Mouse (Mus musculus) ES-E14 (cell line): ENCODE measurements around the gene Phlda1. TPM values are rescaled to one million over a fixed set of nuclear protein-coding genes. Genes with fewer than 3 reads are reported as not detected.
A peak's percentile ranks its signal among the peaks of the same experiment; 100 is the strongest.

Experiments used
- DNase-seq: peaks from one replicate; pipeline ENCODE4 v3.0.0-alpha.2; 2013; ENCODE audit warnings: low read depth, low spot score
- H3K27ac ChIP-seq: 2 replicates; pipeline ENCODE4 v1.5.1; 2012; ENCODE audit warnings: low read depth, mild to moderate bottlenecking, low read length, moderate library complexity, mixed read lengths; ENCODE audit not compliant: poor library complexity, insufficient read depth, severe bottlenecking
- H3K36me3 ChIP-seq: 2 replicates; pipeline ENCODE4 v1.6.1; 2012; ENCODE audit warnings: mild to moderate bottlenecking, low read length, moderate library complexity, mixed read lengths; ENCODE audit not compliant: control insufficient read depth, poor library complexity, insufficient read depth, severe bottlenecking
- H3K4me1 ChIP-seq, 2 experiments: fragments of 150-350 bp in 1 of 2; sonication (generic) in 1 of 2; 2 replicates each; pipeline ENCODE4 v1.6.1; 2012; ENCODE audit warnings: low read length in 2 of 2, mild to moderate bottlenecking in 1 of 2, mixed read lengths in 1 of 2; ENCODE audit not compliant: control insufficient read depth in 2 of 2, insufficient read depth in 2 of 2, poor library complexity in 1 of 2
- H3K4me3 ChIP-seq, 2 experiments: fragments of 150-350 bp in 1 of 2; sonication (generic) in 1 of 2; 2 replicates each; pipeline ENCODE4 v1.5.1; 2012; ENCODE audit warnings: low read length in 2 of 2, low read depth in 1 of 2, mild to moderate bottlenecking in 1 of 2, mixed read lengths in 1 of 2; ENCODE audit not compliant: insufficient read depth in 1 of 2, poor library complexity in 1 of 2, severe bottlenecking in 1 of 2
- H3K9ac ChIP-seq: 2 replicates; pipeline ENCODE4 v1.6.1; 2012; ENCODE audit warnings: low read depth, mild to moderate bottlenecking, low read length, mixed read lengths; ENCODE audit not compliant: poor library complexity, insufficient read depth, severe bottlenecking
- H3K9me3 ChIP-seq: fragments of 150-350 bp; sonication (generic); 2 replicates; pipeline ENCODE4 v1.6.1; 2012; ENCODE audit warnings: low read depth, mild to moderate bottlenecking, low read length; ENCODE audit not compliant: control insufficient read depth, insufficient read depth
- CHD2 ChIP-seq: IDR thresholded peaks from 2 replicates; pipeline ENCODE4 v1.6.1; 2014; ENCODE audit warnings: mild to moderate bottlenecking, low read depth, low read length, inconsistent platforms
- HCFC1 ChIP-seq: IDR thresholded peaks from 2 replicates; pipeline ENCODE4 v1.6.1; 2012; ENCODE audit warnings: low read length, inconsistent platforms, borderline replicate concordance; ENCODE audit not compliant: insufficient read depth
- MAFK ChIP-seq: IDR thresholded peaks from 2 replicates; pipeline ENCODE4 v1.6.1; 2014; ENCODE audit warnings: mild to moderate bottlenecking, low read depth, low read length, inconsistent platforms; ENCODE audit not compliant: insufficient read depth
- ZC3H11A ChIP-seq: IDR thresholded peaks from 2 replicates; pipeline ENCODE4 v1.6.1; 2012; ENCODE audit warnings: low read depth, mild to moderate bottlenecking, inconsistent platforms, low read length, borderline replicate concordance
- ZNF384 ChIP-seq: IDR thresholded peaks from 2 replicates; pipeline ENCODE4 v1.6.1; 2012; ENCODE audit warnings: low read depth, low read length, inconsistent platforms
- in situ Hi-C, 2 experiments: fragments of 600-800 bp; cut with MboI; formaldehyde crosslinking; loops; one replicate each; pipeline ENCODE4 v1.15.1; 2025; ENCODE audit warnings: low sequenced_read_pairs in 2 of 2, inconsistent platforms in 1 of 2; ENCODE audit not compliant: unreplicated experiment in 2 of 2
- total RNA-seq: library from RNA; depleted of rRNA; stranded (reverse); fragments of 300-350 nt; gene quantifications from 2 replicates; pipeline ENCODE4 v1.2.3, GENCODE M21; 2012

Gene Phlda1
- total RNA-seq, 1 experiment, result 9.8 TPM

DNA sequence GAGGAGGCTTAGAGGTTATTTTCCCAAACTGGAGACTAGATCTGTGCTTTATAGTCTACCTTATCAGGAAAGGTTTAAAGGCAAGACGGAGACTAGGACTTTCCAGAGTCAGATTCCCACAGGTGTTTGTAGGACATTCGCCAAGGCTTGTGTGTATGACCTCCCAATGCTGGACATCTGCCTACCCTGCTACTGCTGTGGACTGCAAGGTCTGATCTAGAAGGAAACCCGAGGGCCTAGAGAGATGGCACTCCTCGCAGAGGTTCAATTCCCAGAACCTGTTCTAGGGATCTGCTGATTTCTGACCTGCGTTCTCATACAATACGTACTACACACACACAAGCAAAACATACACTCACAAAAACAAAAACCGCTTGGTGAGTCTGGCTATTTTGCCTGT, 680 bp upstream of the Phlda1 start:
- in situ Hi-C loops, result loop anchor here in 1 of 2 experiments (10.0 kb wide), 1 partner anchor 149 kb away; no protein-coding TSS in a partner anchor
- H3K9ac ChIP-seq, result peak overlapping the region; percentile 54; the same call in 1 of the 2 replicates
- no peak for DNase-seq
- no peaks in the 10 kb centered on the region for H3K36me3 ChIP-seq
- peak overlapping the region in 1 of 2 experiments; percentile 71; a peak in 2 of 4 replicates for H3K4me3 ChIP-seq
- H3K4me1 ChIP-seq, result peaks cover 5 to 6% of the 10 kb centered on the region in 2 experiments
- no peak for TF ChIP-seq CHD2
- TF ChIP-seq MAFK, result no peak
- no peak for TF ChIP-seq ZC3H11A
- no peak for TF ChIP-seq ZNF384
- no peak for TF ChIP-seq HCFC1
- H3K27ac ChIP-seq, result no peak overlapping the region
- H3K9me3 ChIP-seq, result no peaks in the 10 kb centered on the region

- H3K4me1 ChIP-seq, result peaks cover 5 to 6% of the 10 kb centered on the region in 2 experiments
Observed at GRCm38 (mm10) chr10:111506926-111507459, 907 bp downstream of the Phlda1 start.

GRCm38 (mm10) chr10:111507460-111508211, 1.6 kb downstream of the Phlda1 start:
- Histone ChIP-seq H3K27ac (no peak overlapping the region), H3K9ac (peak overlapping the region; percentile 50), H3K4me1 (peaks cover 5 to 6% of the 10 kb centered on the region in 2 experiments), H3K4me3 (peak overlapping the region; percentile 80 to 92), H3K36me3 (no peaks in the 10 kb centered on the region), H3K9me3 (no peaks in the 10 kb centered on the region)
- in situ Hi-C loops, result loop anchor here in 1 of 2 experiments (10.0 kb wide), 1 partner anchor 147 kb away; no protein-coding TSS in a partner anchor
- DNase-seq, result peak; percentile 42
- TF ChIP-seq ZNF384 (0 out of 2 replicates have a peak, but pooled peaks have one; percentile 22), CHD2 (no peak)

More at GRCm38 (mm10) chr10:111506926-111507459, 907 bp downstream of the Phlda1 start:
- DNase-seq, result no peak
- Histone ChIP-seq H3K4me3 (peak overlapping the region; percentile 80 to 92), H3K9me3 (no peaks in the 10 kb centered on the region), H3K9ac (peak overlapping the region; percentile 79), H3K27ac (no peak overlapping the region), H3K36me3 (no peaks in the 10 kb centered on the region)
- in situ Hi-C loops, result loop anchor here in 1 of 2 experiments (10.0 kb wide), 1 partner anchor 148 kb away; no protein-coding TSS in a partner anchor
- TF ChIP-seq ZC3H11A (no peak), ZNF384 (no peak), MAFK (no peak), CHD2 (no peak), HCFC1 (no peak)

GRCm38 (mm10) chr10:111508324-111509080, 2.4 kb downstream of the Phlda1 start:
- no peak for DNase-seq
- in situ Hi-C loops, result loop anchor here in 1 of 2 experiments (10.0 kb wide), 1 partner anchor 146 kb away; no protein-coding TSS in a partner anchor
- Histone ChIP-seq H3K9ac (no peak overlapping the region), H3K4me3 (peak overlapping the region; percentile 80 to 92; a peak in 3 of 4 replicates), H3K36me3 (no peaks in the 10 kb centered on the region), H3K4me1 (peaks cover 5 to 6% of the 10 kb centered on the region in 2 experiments), H3K9me3 (no peaks in the 10 kb centered on the region), H3K27ac (no peak overlapping the region)
- TF ChIP-seq ZNF384 (0 out of 2 replicates have a peak, but pooled peaks have one; percentile 13), ZC3H11A (no peak)
